9 mouse cellular contexts compared by ENCODE assay signal in the genomic region with DNA sequence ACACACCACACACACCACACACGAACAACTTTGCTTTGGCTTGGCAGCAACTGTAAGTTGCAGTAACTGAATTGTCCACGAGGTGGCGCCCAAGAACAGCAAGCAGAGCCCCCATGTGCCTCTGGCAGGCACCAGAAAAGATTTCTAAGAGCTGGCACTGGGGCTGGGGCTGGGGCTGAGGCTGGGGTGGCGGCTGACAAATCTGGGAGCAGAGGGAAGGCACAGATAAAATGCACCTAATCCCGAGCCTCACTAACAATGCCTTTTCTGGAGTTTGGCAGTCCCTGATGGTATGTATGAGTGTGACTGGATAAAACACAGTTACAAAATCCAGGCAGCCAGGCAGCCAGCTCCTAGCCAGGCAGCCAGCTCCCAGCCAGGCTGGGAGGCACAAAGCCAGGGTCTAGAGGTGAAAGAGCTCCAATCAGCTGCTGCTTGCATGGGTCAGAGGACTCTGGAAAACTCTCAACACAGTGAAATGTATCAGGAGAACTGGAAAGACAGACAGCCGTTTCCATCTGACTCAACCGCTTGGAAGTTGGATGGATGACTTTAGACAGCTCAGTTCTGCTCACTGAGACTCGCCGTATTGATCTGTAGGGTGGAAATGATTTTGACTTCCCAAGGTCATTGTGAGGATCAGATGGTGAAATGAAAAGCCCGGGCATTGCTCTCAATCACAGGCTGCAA. TPM values are rescaled to one million over a fixed set of nuclear protein-coding genes. Genes with fewer than 3 reads are reported as not detected.
DNase-seq lines count a peak whose midpoint lies in the region; ATAC-seq and TF ChIP-seq lines count a peak whose summit lies in the region.
"Had no signal": no experiment of that assay in that cellular context is flagged by ENCODE, and none has a peak within 500 bp of the region (broad histone marks: within the 10 kb centered on the region; RNA-seq: fewer than 3 reads in every experiment).

No protein-coding gene starts in this region.

- no peaks in the 10 kb centered on the region for H3K9me3 ChIP-seq in heart, postnatal 0 days (replicated peaks; ENCODE audit: control insufficient read depth, low read length)
- H3K9me3 ChIP-seq: liver, embryonic 15.5 days had no signal

- WGBS in heart, postnatal 0 days, result 26% methylated on average over 10 of the region's 10 CpGs

- H3K27me3 ChIP-seq in heart, postnatal 0 days (ENCODE audit: control insufficient read depth, insufficient read depth, low read length), result no peaks in the 10 kb centered on the region

- H3K9ac ChIP-seq in heart, postnatal 0 days (replicated peaks; ENCODE audit: low read depth, low read length), result no peak overlapping the region
- H3K9ac ChIP-seq: liver, embryonic 15.5 days had no signal

- TF ChIP-seq CTCF in brain, embryonic 14.5 days (IDR thresholded peaks at IDR 0.05; ENCODE audit: borderline replicate concordance, extremely low read depth, insufficient read depth, insufficient read length), result peak; percentile 88
- TF ChIP-seq CTCF in heart, postnatal 0 days (IDR thresholded peaks at IDR 0.05; ENCODE audit: low read depth), result peak; percentile 97

- no peak overlapping the region for H3K4me3 ChIP-seq in heart, postnatal 0 days (ENCODE audit: low read depth, low read length)
- H3K4me3 ChIP-seq: liver, embryonic 15.5 days had no signal

- peaks cover 11% of the 10 kb centered on the region for H3K4me1 ChIP-seq in heart, postnatal 0 days (ENCODE audit: control insufficient read depth, insufficient read depth)

- TF ChIP-seq POLR2A in brain, embryonic 14.5 days (IDR thresholded peaks at IDR 0.05; ENCODE audit: borderline replicate concordance, extremely low read depth, insufficient read depth, insufficient read length, poor library complexity, severe bottlenecking), result no peak

- H3K27ac ChIP-seq in heart, postnatal 0 days (ENCODE audit: low read depth), result peak overlapping the region; percentile 92
- H3K27ac ChIP-seq: liver, embryonic 15.5 days had no signal

- ATAC-seq in heart, postnatal 0 days (ENCODE audit: insufficient read depth, low read depth), result peak; percentile 90

- H3K36me3 ChIP-seq in heart, postnatal 0 days (replicated peaks; ENCODE audit: control insufficient read depth, insufficient read depth, low read length), result peaks cover 11% of the 10 kb centered on the region; the same call in 1 of the 2 replicates
- H3K36me3 ChIP-seq: liver, embryonic 15.5 days had no signal

- peak; percentile 75 for DNase-seq in ES-CJ7 (ENCODE audit: low read depth, low spot score)
- peak; percentile 89 for DNase-seq in brain, embryonic 14.5 days (ENCODE audit: low read depth)
- DNase-seq in fibroblast of lung, adult 2 months (ENCODE audit: low read depth), result peak; percentile 70
- peak; percentile 85 for DNase-seq in heart, postnatal 0 days (ENCODE audit: low spot score)
- DNase-seq in layer of hippocampus, adult 9-10 months (ENCODE audit: low spot score), result peak; percentile 41
- peak; percentile 87 to 90 for DNase-seq in lung, postnatal 4 days
- DNase-seq in right cerebral cortex, adult 2 months (ENCODE audit: low spot score in 2 of 2), result peak; percentile 85 to 86
- DNase-seq in urinary bladder, postnatal 10 days (ENCODE audit: low spot score), result peak; percentile 78

- peak; percentile 83; the same call in 1 of the 2 replicates for TF ChIP-seq EP300 in heart, postnatal 0 days (IDR thresholded peaks at IDR 0.05; ENCODE audit: low read depth)

- no peak overlapping the region for H3K4me2 ChIP-seq in heart, postnatal 0 days (ENCODE audit: low read depth, low read length)
- H3K4me2 ChIP-seq: liver, embryonic 15.5 days had no signal

RNA-seq across cellular contexts. Expression of a gene that starts 13.1 kb away (rescaled TPM):
- polyA plus RNA-seq in brain, embryonic 14.5 days (2012; rRNA removed), result 0.38 and 0.98 TPM in 2 replicates
- 28.6 and 36.6 TPM in 2 replicates for total RNA-seq in heart, postnatal 0 days (2014; rRNA removed; ENCODE audit: low replicate concordance)
- 103 and 105 TPM in 2 replicates for polyA plus RNA-seq in heart, postnatal 0 days (2015; fragmentation: Nextera tagmentation; extraction: Ambion mirVana)

RNA-seq across cellular contexts. Expression of a gene that starts 23.8 kb away (rescaled TPM):
- polyA plus RNA-seq in brain, embryonic 14.5 days (2012; rRNA removed), result 58.3 and 69.5 TPM in 2 replicates
- total RNA-seq in heart, postnatal 0 days (2014; rRNA removed; ENCODE audit: low replicate concordance), result 19.1 and 21.3 TPM in 2 replicates
- 15.3 and 19.5 TPM in 2 replicates for polyA plus RNA-seq in heart, postnatal 0 days (2015; fragmentation: Nextera tagmentation; extraction: Ambion mirVana)

RNA-seq across cellular contexts. Expression of a gene that starts 50.1 kb away (rescaled TPM):
- polyA plus RNA-seq in brain, embryonic 14.5 days (2012; rRNA removed), result 138 and 148 TPM in 2 replicates
- total RNA-seq in heart, postnatal 0 days (2014; rRNA removed; ENCODE audit: low replicate concordance), result 25.1 and 39.7 TPM in 2 replicates
- 57.9 and 70.0 TPM in 2 replicates for polyA plus RNA-seq in heart, postnatal 0 days (2015; fragmentation: Nextera tagmentation; extraction: Ambion mirVana)

RNA-seq across cellular contexts. Expression of a gene that starts 54.5 kb away (rescaled TPM):
- polyA plus RNA-seq in brain, embryonic 14.5 days (2012; rRNA removed), result 4.2 and 6.2 TPM in 2 replicates
- total RNA-seq in heart, postnatal 0 days (2014; rRNA removed; ENCODE audit: low replicate concordance), result 2.9 and 3.2 TPM in 2 replicates
- 1.7 and 2.0 TPM in 2 replicates for polyA plus RNA-seq in heart, postnatal 0 days (2015; fragmentation: Nextera tagmentation; extraction: Ambion mirVana)

Comparison
In these comparisons a context has a peak if more than half of its experiments do, and no peak if none do; other contexts are left out.
1. RNA of a gene that starts 13.1 kb away (polyA plus RNA-seq): 103 to 105 TPM in heart, postnatal 0 days; 0.38 to 0.98 TPM in brain, embryonic 14.5 days; every median in the first group is over 10 times any median in the second.
2. Peak in every context shown above with its lines, with median percentiles within 50 percentile points of each other: DNase-seq.